Mouse (Mus musculus) ES-E14 (cell line): Measurements from ENCODE around the gene Spag8.

ENCODE experiments used
- CHD2 ChIP-seq: IDR thresholded peaks from 2 replicates; pipeline ENCODE4 v1.6.1; 2014; ENCODE audit warnings: mild to moderate bottlenecking, low read depth, low read length, inconsistent platforms
- ZC3H11A ChIP-seq: IDR thresholded peaks from 2 replicates; pipeline ENCODE4 v1.6.1; 2012; ENCODE audit warnings: low read depth, mild to moderate bottlenecking, inconsistent platforms, low read length, borderline replicate concordance

- TF ChIP-seq ZC3H11A (no peak), CHD2 (no peak)
Observed at GRCm38 (mm10) chr4:43674974-43675373, 21.6 kb upstream of the Spag8 start.
